Mouse (Mus musculus) hindbrain, embryonic 11.5 days (tissue): Measurements from ENCODE around the gene Thap2. TPM values are rescaled to one million over a fixed set of nuclear protein-coding genes. Genes with fewer than 3 reads are reported as not detected.
A peak's percentile ranks its signal among the peaks of the same experiment; 100 is the strongest.

Experiments used
- ATAC-seq: fragments of 200-750 bp; cut with Nextera tagmentation; 2 replicates; pipeline ENCODE4 v1.8.0; 2017; ENCODE audit warnings: mild to moderate bottlenecking, moderate TSS enrichment, moderate library complexity; ENCODE audit not compliant: low FRiP score
- DNase-seq: peaks from one replicate; pipeline ENCODE4 v3.0.0-alpha.2; 2015; ENCODE audit warnings: low spot score
- H3K27ac ChIP-seq: fragments of 300-500 bp; sonication (generic); 2 replicates; pipeline ENCODE4 v1.5.1; 2014; ENCODE audit warnings: mild to moderate bottlenecking, low read depth, low read length
- H3K27me3 ChIP-seq: fragments of 300-500 bp; sonication (generic); 2 replicates; pipeline ENCODE4 v1.6.1; 2014; ENCODE audit warnings: mild to moderate bottlenecking, low read length, moderate library complexity, mixed read lengths; ENCODE audit not compliant: control insufficient read depth, insufficient read depth
- H3K36me3 ChIP-seq: fragments of 300-500 bp; sonication (generic); 2 replicates; pipeline ENCODE4 v1.6.1; 2014; ENCODE audit warnings: mild to moderate bottlenecking, low read length, moderate library complexity, mixed read lengths; ENCODE audit not compliant: control insufficient read depth, insufficient read depth
- H3K4me1 ChIP-seq: fragments of 300-500 bp; sonication (generic); replicated peaks from 2 replicates; pipeline ENCODE4 v1.6.1; 2014; ENCODE audit warnings: low read length, mixed read lengths; ENCODE audit not compliant: control insufficient read depth, insufficient read depth
- H3K4me2 ChIP-seq: fragments of 300-500 bp; sonication (generic); replicated peaks from 2 replicates; pipeline ENCODE4 v1.6.1; 2014; ENCODE audit warnings: mild to moderate bottlenecking, low read depth, low read length
- H3K4me3 ChIP-seq: fragments of 300-500 bp; sonication (generic); 2 replicates; pipeline ENCODE4 v1.5.1; 2014; ENCODE audit warnings: low read depth, low read length
- H3K9ac ChIP-seq: fragments of 300-500 bp; sonication (generic); 2 replicates; pipeline ENCODE4 v1.6.1; 2014; ENCODE audit warnings: low read depth, low read length
- H3K9me3 ChIP-seq: fragments of 300-500 bp; sonication (generic); 2 replicates; pipeline ENCODE4 v1.6.1; 2016; ENCODE audit warnings: low read length; ENCODE audit not compliant: control insufficient read depth
- WGBS: fragments of 180-500 bp; shearing (Covaris S2); extraction: QIAGEN DNeasy Blood & Tissue Kit; methylation state at CpG from one replicate; pipeline ENCODE4 v1.1.7; 2014; 5-methylcytosine and 5-hydroxymethylcytosine counted together
- polyA plus RNA-seq: library from polyadenylated mRNA; unstranded; fragments of >200 nt; fragmentation: Nextera tagmentation; extraction: Ambion mirVana; gene quantifications from 2 replicates; pipeline ENCODE4 v1.2.1, GENCODE M21; 2014

Thap2 gene
- polyA plus RNA-seq, 1 experiment from 2014 or later: 31.1 TPM

GRCm38 (mm10) chr10:115385018-115386002 is 1.1 kb upstream of the Thap2 start:
- Histone ChIP-seq H3K4me2 (peak overlapping the region; percentile 51), H3K9ac (peak overlapping the region; percentile 70), H3K4me3 (peak overlapping the region; percentile 84), H3K27ac (peak overlapping the region; percentile 99), H3K36me3 (no peaks in the 10 kb centered on the region), H3K9me3 (no peaks in the 10 kb centered on the region), H3K4me1 (no peaks in the 10 kb centered on the region), H3K27me3 (no peaks in the 10 kb centered on the region)
- DNase-seq (peak; percentile 74), ATAC-seq (no peak; the same call in 1 of the 2 replicates)
- under 1% methylated on average over 87 of the region's 101 CpGs for WGBS

- Histone ChIP-seq H3K4me1 (no peaks in the 10 kb centered on the region), H3K27me3 (no peaks in the 10 kb centered on the region), H3K36me3 (no peaks in the 10 kb centered on the region), H3K4me2 (peak overlapping the region; percentile 38), H3K4me3 (peak overlapping the region; percentile 84), H3K9me3 (no peaks in the 10 kb centered on the region), H3K27ac (peak overlapping the region; percentile 99), H3K9ac (peak overlapping the region; percentile 66)
- peak; percentile 49 for DNase-seq
- ATAC-seq: no peak
- 3% methylated on average over 15 of the region's 15 CpGs for WGBS
Observed at GRCm38 (mm10) chr10:115383644-115384220, 511 bp downstream of the Thap2 start.

GRCm38 (mm10) chr10:115382846-115383643 is 1.2 kb downstream of the Thap2 start:
- peak; percentile 50 for DNase-seq
- Histone ChIP-seq H3K36me3 (no peaks in the 10 kb centered on the region), H3K9me3 (no peaks in the 10 kb centered on the region), H3K9ac (peak overlapping the region; percentile 66), H3K4me2 (peak overlapping the region; percentile 38), H3K27ac (peak overlapping the region; percentile 99), H3K27me3 (no peaks in the 10 kb centered on the region), H3K4me3 (peak overlapping the region; percentile 84), H3K4me1 (no peaks in the 10 kb centered on the region)
- 26% methylated on average over 12 of the region's 12 CpGs for WGBS
- no peak for ATAC-seq

GRCm38 (mm10) chr10:115381506-115382084 is 2.6 kb downstream of the Thap2 start:
- no peak overlapping the region for H3K4me2 ChIP-seq
- 85% methylated on average over 2 of the region's 2 CpGs for WGBS

GRCm38 (mm10) chr10:115363151-115363550 is 21.1 kb downstream of the Thap2 start:
- Histone ChIP-seq H3K9me3 (no peaks in the 10 kb centered on the region), H3K4me1 (no peaks in the 10 kb centered on the region), H3K27ac (no peak overlapping the region), H3K9ac (peak overlapping the region; percentile 58), H3K27me3 (no peaks in the 10 kb centered on the region), H3K4me3 (no peak overlapping the region), H3K36me3 (no peaks in the 10 kb centered on the region), H3K4me2 (peak overlapping the region; percentile 70)
- ATAC-seq (no peak), DNase-seq (no peak)
- 90% methylated on average over 4 of the region's 4 CpGs for WGBS

More at GRCm38 (mm10) chr10:115381506-115382084, 2.6 kb downstream of the Thap2 start:
- Histone ChIP-seq H3K4me3 (no peak overlapping the region), H3K4me1 (no peaks in the 10 kb centered on the region), H3K36me3 (no peaks in the 10 kb centered on the region), H3K9me3 (no peaks in the 10 kb centered on the region), H3K27me3 (no peaks in the 10 kb centered on the region), H3K27ac (no peak overlapping the region), H3K9ac (no peak overlapping the region)
- ATAC-seq (no peak), DNase-seq (no peak)

- peak overlapping the region; percentile 50 for H3K4me3 ChIP-seq
- no peaks in the 10 kb centered on the region for H3K4me1 ChIP-seq
- peak; percentile 31; the same call in 1 of the 2 replicates for ATAC-seq
- WGBS: 6% methylated on average over 9 of the region's 9 CpGs
- H3K9me3 ChIP-seq: no peaks in the 10 kb centered on the region
- H3K27me3 ChIP-seq: no peaks in the 10 kb centered on the region
- H3K27ac ChIP-seq: peak overlapping the region; percentile 94
- H3K4me2 ChIP-seq: peak overlapping the region; percentile 70
- no peaks in the 10 kb centered on the region for H3K36me3 ChIP-seq
- peak overlapping the region; percentile 58 for H3K9ac ChIP-seq
- no peak for DNase-seq
Observed at GRCm38 (mm10) chr10:115362623-115362964, 21.6 kb downstream of the Thap2 start.

- WGBS: under 1% methylated on average over 53 of the region's 58 CpGs
Observed at GRCm38 (mm10) chr10:115361840-115362622, 22.2 kb downstream of the Thap2 start, which contains the start of gene Tmem19. Gene Tmem19, minus strand, starts transcription at chr10:115362501.

More at GRCm38 (mm10) chr10:115361840-115362622, 22.2 kb downstream of the Thap2 start, which contains the start of gene Tmem19:
- DNase-seq: peak; percentile 97
- Histone ChIP-seq H3K9me3 (no peaks in the 10 kb centered on the region), H3K4me2 (peak within 1 kb of the TSS; percentile 70), H3K27ac (peak within 1 kb of the TSS; percentile 94), H3K4me1 (no peaks in the 10 kb centered on the region), H3K27me3 (no peaks in the 10 kb centered on the region), H3K4me3 (peak within 1 kb of the TSS; percentile 50), H3K9ac (peak within 1 kb of the TSS; percentile 58), H3K36me3 (no peaks in the 10 kb centered on the region)
- ATAC-seq: peak; percentile 99
